In the genomic region with DNA sequence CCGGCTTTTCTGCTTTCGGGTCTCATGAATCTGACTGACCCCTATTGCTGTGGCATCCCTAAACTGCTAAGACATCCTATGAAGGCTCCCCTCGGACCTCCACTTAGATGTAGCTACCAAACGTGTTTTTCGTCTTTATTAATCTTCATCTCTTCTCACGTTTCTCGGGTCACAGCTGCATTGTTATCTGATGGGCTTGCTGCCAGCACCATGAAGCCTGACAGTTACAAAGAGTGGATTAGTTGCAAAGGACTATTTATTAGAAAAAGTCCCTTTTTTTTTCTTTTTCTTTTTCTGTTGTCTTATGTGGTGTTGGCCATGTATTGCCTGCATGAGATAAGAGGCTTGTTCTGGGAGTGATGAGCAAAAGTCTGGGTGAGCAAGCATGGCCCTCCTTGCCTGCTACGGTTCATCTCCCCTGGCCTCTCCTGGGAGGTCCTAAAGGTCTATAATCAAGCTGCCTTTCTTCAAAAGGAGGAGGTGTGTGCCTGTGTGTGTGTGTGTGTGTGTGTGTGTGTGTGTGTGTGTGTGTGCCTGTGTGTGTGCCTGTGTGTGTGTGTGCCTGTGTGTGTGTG, we compare ENCODE assay signal across 16 mouse cellular contexts. TPM values are rescaled to one million over a fixed set of nuclear protein-coding genes. Genes with fewer than 3 reads are reported as not detected.
DNase-seq lines count a peak whose midpoint lies in the region; ATAC-seq and TF ChIP-seq lines count a peak whose summit lies in the region.
"Had no signal": no experiment of that assay in that cellular context is flagged by ENCODE, and none has a peak within 500 bp of the region (broad histone marks: within the 10 kb centered on the region; RNA-seq: fewer than 3 reads in every experiment).

No protein-coding gene starts in this region.

- peak; percentile 54 for ATAC-seq in G1E (ENCODE audit: extremely low read depth, insufficient number of reproducible peaks, low FRiP score, poor library complexity, severe bottlenecking)
- peak; percentile 40; the same call in 1 of the 2 replicates for ATAC-seq in lung, embryonic 15.5 days (ENCODE audit: borderline replicate concordance, extremely low read depth, low FRiP score, low TSS enrichment)
- no peak for ATAC-seq in granulocyte monocyte progenitor cell, adult 5-6 weeks (replicated peaks; ENCODE audit: poor library complexity, severe bottlenecking)
- ATAC-seq: liver, embryonic 12.5 days had no signal

- H3K27me3 ChIP-seq in G1E (ENCODE audit: insufficient read depth, low read length), result peaks cover 5% of the 10 kb centered on the region
- H3K27me3 ChIP-seq in lung, embryonic 15.5 days, result no peaks in the 10 kb centered on the region
- H3K27me3 ChIP-seq: liver, embryonic 12.5 days; neural tube, embryonic 15.5 days had no signal

- 12% methylated on average over 8 of the region's 8 CpGs for WGBS in lung, embryonic 15.5 days

- no peaks in the 10 kb centered on the region for H3K36me3 ChIP-seq in G1E (replicated peaks)
- H3K36me3 ChIP-seq in lung, embryonic 15.5 days, result no peaks in the 10 kb centered on the region
- H3K36me3 ChIP-seq: liver, embryonic 12.5 days; neural tube, embryonic 15.5 days had no signal

- H3K27ac ChIP-seq in lung, embryonic 15.5 days, result no peak overlapping the region
- no peak overlapping the region for H3K27ac ChIP-seq in layer of hippocampus, adult 2 months
- H3K27ac ChIP-seq: heart, adult 2 months; liver, embryonic 12.5 days; neural tube, embryonic 15.5 days had no signal

- no peak overlapping the region for H3K4me3 ChIP-seq in G1E (ENCODE audit: low read depth, low read length)
- no peak overlapping the region for H3K4me3 ChIP-seq in lung, embryonic 15.5 days
- no peak overlapping the region for H3K4me3 ChIP-seq in layer of hippocampus, adult 2 months
- H3K4me3 ChIP-seq: heart, adult 2 months; liver, embryonic 12.5 days; neural tube, embryonic 15.5 days had no signal

- no peaks in the 10 kb centered on the region for H3K9me3 ChIP-seq in G1E (replicated peaks)
- H3K9me3 ChIP-seq in lung, embryonic 15.5 days, result no peaks in the 10 kb centered on the region
- H3K9me3 ChIP-seq: liver, embryonic 12.5 days; neural tube, embryonic 15.5 days had no signal

- no peak overlapping the region for H3K4me2 ChIP-seq in lung, embryonic 15.5 days
- H3K4me2 ChIP-seq: liver, embryonic 12.5 days; neural tube, embryonic 15.5 days had no signal

- peak; percentile 54 for DNase-seq in kidney, postnatal 10 days
- no peak for DNase-seq in kidney, adult 9 months
- DNase-seq in 3T3-L1 (ENCODE audit: low read depth, low spot score), result peak; percentile 30
- peak; percentile 22 for DNase-seq in G1E (ENCODE audit: low spot score)
- no peak for DNase-seq in layer of hippocampus, adult 2 months (ENCODE audit: low spot score in 2 of 2)
- no peak for DNase-seq in spleen, adult 18-20 months
- DNase-seq: cerebellum, postnatal 36 days; heart, adult 2 months; heart, postnatal 36 days had no signal

- H3K9ac ChIP-seq in lung, embryonic 15.5 days, result no peak overlapping the region
- H3K9ac ChIP-seq: liver, embryonic 12.5 days; neural tube, embryonic 15.5 days had no signal

- H3K4me1 ChIP-seq in G1E (ENCODE audit: insufficient read depth, low read depth, low read length), result peaks cover 7% of the 10 kb centered on the region
- H3K4me1 ChIP-seq in lung, embryonic 15.5 days, result peaks cover 6% of the 10 kb centered on the region; the same call in 1 of the 2 replicates
- H3K4me1 ChIP-seq: liver, embryonic 12.5 days; neural tube, embryonic 15.5 days had no signal

- no peak for TF ChIP-seq CTCF in G1E (IDR thresholded peaks at IDR 0.05; ENCODE audit: low read depth, low read length)
- no peak for TF ChIP-seq CTCF in layer of hippocampus, adult 2 months (conservative IDR thresholded peaks at IDR 0.05)

RNA-seq across cellular contexts. Expression of a gene that starts 9.7 kb away (rescaled TPM):
- total RNA-seq in G1E (2014; fragmentation: Nextera tagmentation), result 0.10 and 0.15 TPM in 2 replicates
- total RNA-seq in G1E (2017), result 0.06 and 0.11 TPM in 2 replicates
- 0.06 and 0.13 TPM in 2 replicates for polyA plus RNA-seq in G1E (2012)
- polyA plus RNA-seq in lung, embryonic 15.5 days (2015; fragmentation: Nextera tagmentation; extraction: Ambion mirVana), result 0.03 and 0.09 TPM in 2 replicates
- not detected for total RNA-seq in layer of hippocampus, adult 2 months (2021)
- 0.70 TPM in 1 of 2 replicates, not detected in the other for total RNA-seq in granulocyte monocyte progenitor cell, adult 5-6 weeks (2014; fragmentation: Nextera tagmentation)
- 0.21 and 0.26 TPM in 2 replicates for total RNA-seq in granulocyte monocyte progenitor cell, adult 5-6 weeks (2017)
- total RNA-seq: heart, adult 2 months; heart, postnatal 36 days; left cerebral cortex, postnatal 10 days; midbrain, postnatal 0 days had no signal
- polyA plus RNA-seq: kidney, embryonic 14.5 days; midbrain, postnatal 0 days; neural tube, embryonic 15.5 days had no signal

RNA-seq across cellular contexts. Expression of a gene that starts 38.5 kb away (rescaled TPM):
- not detected in 2 replicates for total RNA-seq in G1E (2014; fragmentation: Nextera tagmentation)
- 0.11 TPM in 1 of 2 replicates, not detected in the other for total RNA-seq in G1E (2017)
- polyA plus RNA-seq in G1E (2012), result not detected in 2 replicates
- 0.14 and 0.30 TPM in 2 replicates for polyA plus RNA-seq in lung, embryonic 15.5 days (2015; fragmentation: Nextera tagmentation; extraction: Ambion mirVana)
- total RNA-seq in layer of hippocampus, adult 2 months (2021), result not detected
- not detected in 2 replicates for total RNA-seq in granulocyte monocyte progenitor cell, adult 5-6 weeks (2014; fragmentation: Nextera tagmentation)
- not detected in 2 replicates for total RNA-seq in granulocyte monocyte progenitor cell, adult 5-6 weeks (2017)
- total RNA-seq: left cerebral cortex, postnatal 10 days had no signal
- polyA plus RNA-seq: kidney, embryonic 14.5 days; midbrain, postnatal 0 days had no signal

Comparison
In these comparisons a context has a peak if more than half of its experiments do, and no peak if none do; other contexts are left out.
1. DNase-seq: peak in kidney, postnatal 10 days (single experiment), 3T3-L1 (single experiment) and G1E (single experiment); none in kidney, adult 9 months (single experiment), layer of hippocampus, adult 2 months (0 of 2) and spleen, adult 18-20 months (0 of 2).